Mouse (Mus musculus): ENCODE measurements around the gene Tenm2.

GRCm38 (mm10) chr11:36508312-36508711 lies 727.5 kb downstream of the Tenm2 start:
- TF ChIP-seq POLR2A (IDR thresholded peaks at IDR 0.05; ENCODE audit: control insufficient read depth, low read depth, low read length) (no peak), CTCF (IDR thresholded peaks at IDR 0.05; ENCODE audit: control insufficient read depth, insufficient read depth, insufficient replicate concordance, low read depth, low read length) (no peak)

All from testis, adult 2 months (tissue).